Mouse (Mus musculus) thymus, adult 2 months (tissue): ENCODE measurements around the gene Gin1. TPM values are rescaled to one million over a fixed set of nuclear protein-coding genes. Genes with fewer than 3 reads are reported as not detected.

Experiments
- DNase-seq: peaks from one replicate; pipeline ENCODE4 v3.0.0; 2021
- H3K27ac ChIP-seq: fragments of 200-500 bp; 2 replicates; pipeline ENCODE4 v1.5.1; 2012; ENCODE audit warnings: low read length, control low read depth; ENCODE audit not compliant: control insufficient read depth, insufficient read depth
- H3K27me3 ChIP-seq: fragments of 200-500 bp; 2 replicates; pipeline ENCODE4 v1.6.1; 2012; ENCODE audit warnings: mild to moderate bottlenecking, low read length, moderate library complexity, mixed read lengths; ENCODE audit not compliant: control insufficient read depth, insufficient read depth
- H3K36me3 ChIP-seq: fragments of 200-500 bp; 2 replicates; pipeline ENCODE4 v1.6.1; 2012; ENCODE audit warnings: mild to moderate bottlenecking, low read length, moderate library complexity; ENCODE audit not compliant: control insufficient read depth, insufficient read depth
- H3K4me1 ChIP-seq: fragments of 200-500 bp; replicated peaks from 2 replicates; pipeline ENCODE4 v1.6.1; 2012; ENCODE audit warnings: low read length; ENCODE audit not compliant: control insufficient read depth, insufficient read depth
- H3K4me3 ChIP-seq: fragments of 200-500 bp; 2 replicates; pipeline ENCODE4 v1.5.1; 2012; ENCODE audit warnings: mild to moderate bottlenecking, low read length, control low read depth, moderate library complexity; ENCODE audit not compliant: control insufficient read depth, insufficient read depth
- CTCF ChIP-seq: fragments of 200-500 bp; IDR thresholded peaks from 2 replicates; pipeline ENCODE4 v1.5.1; 2012; ENCODE audit warnings: mild to moderate bottlenecking, control low read depth, low read length, moderate library complexity, borderline replicate concordance; ENCODE audit not compliant: control insufficient read depth, poor library complexity, insufficient read depth; ENCODE audit errors: extremely low read depth
- POLR2A ChIP-seq: fragments of 200-500 bp; IDR thresholded peaks from 2 replicates; pipeline ENCODE4 v1.6.1; 2012; ENCODE audit warnings: mild to moderate bottlenecking, low read length, control low read depth, moderate library complexity; ENCODE audit not compliant: control insufficient read depth, poor library complexity, insufficient read depth; ENCODE audit errors: extremely low read depth
- WGBS: fragments of 180-500 bp; shearing (Covaris S2); methylation state at CpG from one replicate; pipeline ENCODE4 v1.1.7; 2018; 5-methylcytosine and 5-hydroxymethylcytosine counted together
- polyA plus RNA-seq: library from polyadenylated mRNA; depleted of rRNA; stranded (reverse); fragments of >200 nt; gene quantifications from 2 replicates; pipeline ENCODE4 v1.2.3, GENCODE M21; 2012

The Gin1 gene
- polyA plus RNA-seq, 1 experiment, result 3.5 TPM

DNA sequence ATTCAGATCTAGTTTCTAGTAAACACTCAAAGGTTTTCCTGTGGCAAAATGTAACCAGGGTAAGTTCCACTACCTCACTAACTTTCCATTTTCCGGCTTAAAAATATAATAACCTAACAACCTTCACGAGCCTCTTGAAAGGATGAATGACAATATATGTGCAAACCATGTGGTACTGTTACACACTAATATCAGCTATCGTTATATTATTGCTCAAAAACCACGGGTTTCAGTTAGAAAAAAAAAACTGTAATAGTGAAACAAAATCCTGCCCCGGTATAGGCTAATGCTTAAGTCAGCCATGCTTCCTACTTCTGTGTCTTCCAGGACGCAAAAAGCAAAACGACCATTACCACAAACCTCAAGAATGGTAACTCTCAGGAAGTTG, 1.1 kb upstream of the Gin1 start:
- no peak for DNase-seq
- peak overlapping the region; percentile 20 for H3K27ac ChIP-seq
- no peaks in the 10 kb centered on the region for H3K27me3 ChIP-seq
- WGBS, result 1% methylated on average over 7 of the region's 7 CpGs
- no peaks in the 10 kb centered on the region for H3K36me3 ChIP-seq
- TF ChIP-seq CTCF, result no peak
- TF ChIP-seq POLR2A, result no peak
- H3K4me1 ChIP-seq, result no peaks in the 10 kb centered on the region
- H3K4me3 ChIP-seq, result peak overlapping the region; percentile 76

DNA sequence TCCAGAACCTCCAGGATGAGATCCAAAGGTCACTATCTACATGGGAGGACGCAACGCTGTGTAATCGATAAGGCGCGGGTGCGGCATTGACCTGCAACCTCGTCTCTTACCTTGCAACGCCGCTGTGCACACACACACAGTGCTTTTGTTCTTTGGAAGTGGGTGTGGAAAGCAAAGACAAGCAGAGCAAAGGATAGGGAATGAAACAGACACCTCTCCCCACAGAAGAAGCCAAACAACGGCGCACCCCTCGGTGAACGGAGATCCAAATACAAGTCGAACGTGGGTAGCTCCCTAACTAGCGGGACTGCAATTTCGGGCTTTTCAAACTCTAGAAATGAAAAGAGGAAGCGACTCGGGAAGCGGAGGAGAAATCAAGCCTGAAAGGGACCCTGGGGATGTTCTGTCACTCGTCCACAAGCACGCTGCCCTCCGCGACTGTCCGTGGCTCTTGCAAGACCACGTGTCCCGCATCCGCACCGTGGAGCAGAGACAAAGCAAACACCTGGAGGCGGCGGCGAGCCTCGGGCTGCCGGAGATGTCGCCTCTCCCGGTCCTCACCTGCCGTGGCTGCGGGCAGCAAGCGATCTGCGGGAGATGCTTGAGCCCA, 573 bp upstream of the Gin1 start:
- TF ChIP-seq POLR2A, result peak; percentile 5; the same call in 1 of the 2 replicates
- no peak for TF ChIP-seq CTCF
- Histone ChIP-seq H3K4me1 (no peaks in the 10 kb centered on the region), H3K36me3 (no peaks in the 10 kb centered on the region), H3K27ac (peak overlapping the region; percentile 20), H3K4me3 (peak overlapping the region; percentile 76), H3K27me3 (no peaks in the 10 kb centered on the region)
- DNase-seq, result peak; percentile 32
- WGBS, result under 1% methylated on average over 40 of the region's 40 CpGs

DNA sequence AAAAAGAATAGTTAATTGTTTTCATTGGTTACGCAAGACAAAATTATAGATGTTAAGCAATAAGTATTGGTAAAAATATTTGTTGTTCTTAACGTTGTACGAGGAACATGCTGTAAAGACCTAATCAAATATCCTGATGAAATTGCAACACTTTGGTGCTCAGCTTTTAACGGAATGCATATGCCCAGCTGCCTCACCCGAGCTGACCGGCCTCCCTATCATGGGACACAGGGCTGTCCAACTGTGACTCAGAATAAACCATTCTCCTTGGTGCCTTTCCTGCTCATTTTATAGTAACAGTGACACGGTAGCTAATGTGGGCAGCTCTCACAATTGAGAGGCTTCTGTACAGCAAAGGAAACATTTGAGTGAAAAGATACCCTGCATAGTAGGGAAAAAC, 1.1 kb downstream of the Gin1 start:
- H3K27me3 ChIP-seq, result no peaks in the 10 kb centered on the region
- no peak overlapping the region for H3K4me3 ChIP-seq
- TF ChIP-seq CTCF (no peak), POLR2A (no peak)
- H3K4me1 ChIP-seq, result no peaks in the 10 kb centered on the region
- no peak overlapping the region for H3K27ac ChIP-seq
- no peak for DNase-seq
- 85% methylated on average over 7 of the region's 7 CpGs for WGBS
- no peaks in the 10 kb centered on the region for H3K36me3 ChIP-seq

DNA sequence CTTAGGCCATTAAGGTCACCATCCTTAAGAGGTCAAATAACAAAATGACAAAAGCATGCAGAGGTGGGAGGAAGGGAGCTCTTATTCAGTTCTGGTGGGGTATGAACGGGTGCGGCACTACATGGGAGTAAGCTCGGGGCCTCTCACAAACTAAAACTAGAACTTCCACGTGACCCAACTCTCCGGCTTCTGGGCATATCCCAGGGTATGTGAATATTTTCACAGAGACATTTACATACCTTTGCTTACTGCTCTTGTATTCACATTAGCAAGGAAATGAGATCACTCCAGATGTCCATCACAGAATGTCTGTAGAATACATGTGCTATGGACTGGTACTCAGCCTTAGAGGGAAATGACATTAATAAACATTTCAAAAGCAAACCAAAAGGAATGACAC, 1.8 kb downstream of the Gin1 start:
- no peak overlapping the region for H3K27ac ChIP-seq
- H3K27me3 ChIP-seq, result no peaks in the 10 kb centered on the region
- no peak for DNase-seq
- no peaks in the 10 kb centered on the region for H3K4me1 ChIP-seq
- no peaks in the 10 kb centered on the region for H3K36me3 ChIP-seq
- TF ChIP-seq POLR2A (no peak), CTCF (no peak)
- no peak overlapping the region for H3K4me3 ChIP-seq
- 98% methylated on average over 5 of the region's 5 CpGs for WGBS

DNA sequence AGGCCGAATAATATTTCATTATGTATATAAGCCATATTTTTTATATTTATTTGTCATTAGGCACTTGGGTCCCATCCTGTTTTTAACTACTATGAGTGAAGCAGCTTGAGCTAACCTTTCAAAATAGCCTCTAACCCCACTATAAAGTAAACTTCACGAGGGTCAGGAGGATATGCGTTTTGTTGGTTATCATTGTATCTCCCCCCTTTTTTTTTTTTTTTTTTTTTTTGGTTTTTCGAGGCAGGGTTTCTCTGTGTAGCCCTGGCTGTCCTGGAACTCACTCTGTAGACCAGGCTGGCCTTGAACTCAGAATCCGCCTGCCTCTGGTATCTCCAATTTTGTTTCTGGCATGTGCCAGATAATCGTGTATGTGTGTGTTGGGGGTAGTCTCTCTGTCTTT, 3.4 kb downstream of the Gin1 start:
- no peak overlapping the region for H3K4me3 ChIP-seq
- no peak for TF ChIP-seq POLR2A
- no peak for TF ChIP-seq CTCF
- H3K36me3 ChIP-seq, result no peaks in the 10 kb centered on the region
- no peak overlapping the region for H3K27ac ChIP-seq
- H3K4me1 ChIP-seq, result no peaks in the 10 kb centered on the region
- 90% methylated on average over 6 of the region's 6 CpGs for WGBS
- no peaks in the 10 kb centered on the region for H3K27me3 ChIP-seq
- DNase-seq, result no peak

DNA sequence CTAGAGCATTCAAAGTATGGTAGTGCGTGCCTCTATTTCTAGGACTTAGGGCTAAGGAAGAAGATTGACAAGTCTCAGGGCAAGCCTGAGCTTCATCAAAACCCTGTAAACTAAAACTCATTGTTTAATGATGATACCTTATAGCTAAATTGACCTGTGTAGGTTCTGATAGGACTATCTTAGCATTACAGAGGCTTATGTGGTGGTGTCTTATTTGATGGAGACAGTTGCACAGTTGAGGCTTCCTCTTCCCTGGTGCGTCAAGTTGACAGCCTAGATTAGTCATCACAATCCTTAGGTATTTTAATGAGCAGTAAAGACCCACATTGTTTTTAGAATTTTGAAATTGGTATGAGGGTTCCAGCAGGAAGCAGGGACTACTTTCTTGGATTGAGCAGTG, 4.0 kb downstream of the Gin1 start:
- H3K27ac ChIP-seq, result no peak overlapping the region
- TF ChIP-seq CTCF (no peak), POLR2A (no peak)
- DNase-seq, result no peak
- H3K4me3 ChIP-seq, result no peak overlapping the region
- no peaks in the 10 kb centered on the region for H3K36me3 ChIP-seq
- 99% methylated on average over 2 of the region's 2 CpGs for WGBS
- H3K27me3 ChIP-seq, result no peaks in the 10 kb centered on the region
- no peaks in the 10 kb centered on the region for H3K4me1 ChIP-seq

DNA sequence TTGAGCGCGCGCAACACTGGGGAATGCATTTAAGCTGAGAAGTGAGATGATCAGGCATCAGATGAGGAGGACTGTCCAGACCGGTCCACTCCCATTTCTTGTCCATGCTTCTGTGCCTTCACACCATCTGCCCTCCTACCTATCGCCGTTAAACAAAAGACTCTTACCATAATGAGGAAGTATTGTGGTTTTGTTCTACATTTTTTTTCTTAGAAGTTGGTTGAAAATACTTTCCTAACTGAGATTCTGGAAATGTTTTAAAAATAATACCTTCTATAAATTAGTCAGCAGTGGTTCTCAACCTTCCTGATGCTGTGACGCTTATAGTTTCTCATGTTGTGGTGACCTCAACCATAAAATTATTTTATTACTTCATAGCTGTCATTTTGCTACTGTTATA, 11.7 kb downstream of the Gin1 start:
- Histone ChIP-seq H3K36me3 (no peaks in the 10 kb centered on the region), H3K27me3 (no peaks in the 10 kb centered on the region), H3K27ac (no peak overlapping the region), H3K4me1 (no peaks in the 10 kb centered on the region), H3K4me3 (no peak overlapping the region)
- WGBS, result 45% methylated on average over 7 of the region's 7 CpGs
- no peak for DNase-seq
- no peak for TF ChIP-seq POLR2A
- no peak for TF ChIP-seq CTCF
